Mouse (Mus musculus): ENCODE results near the gene Mier2.

Gene Mier2

GRCm38 (mm10) chr10:79575754-79576153, 20.8 kb upstream of the Mier2 start:
- DNase-seq (ENCODE audit: low spot score in 2 of 2): no peak

GRCm38 (mm10) chr10:79574796-79575195, 19.8 kb upstream of the Mier2 start:
- DNase-seq (ENCODE audit: low spot score in 2 of 2): no peak

DNA sequence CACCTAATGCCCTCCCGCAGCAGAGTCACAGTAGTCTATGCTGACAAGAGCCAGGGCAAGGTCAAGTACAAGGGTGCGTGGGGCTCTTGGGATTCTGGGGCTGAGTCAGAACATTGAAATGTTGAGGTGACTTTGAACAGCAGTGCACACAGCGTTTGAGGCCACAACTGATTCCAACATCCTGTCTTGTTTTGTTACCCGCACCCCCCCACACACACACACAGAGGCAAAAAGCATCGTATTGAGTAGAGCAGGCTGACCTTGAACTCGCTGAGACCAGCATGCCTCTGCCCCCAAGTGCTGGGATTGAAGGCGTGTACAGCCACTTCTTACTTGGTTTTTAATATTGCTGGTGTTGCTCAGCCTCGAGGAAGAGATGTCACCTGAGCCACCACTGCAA, 19.4 kb upstream of the Mier2 start:
- no peak for DNase-seq (ENCODE audit: low spot score in 2 of 2)

DNA sequence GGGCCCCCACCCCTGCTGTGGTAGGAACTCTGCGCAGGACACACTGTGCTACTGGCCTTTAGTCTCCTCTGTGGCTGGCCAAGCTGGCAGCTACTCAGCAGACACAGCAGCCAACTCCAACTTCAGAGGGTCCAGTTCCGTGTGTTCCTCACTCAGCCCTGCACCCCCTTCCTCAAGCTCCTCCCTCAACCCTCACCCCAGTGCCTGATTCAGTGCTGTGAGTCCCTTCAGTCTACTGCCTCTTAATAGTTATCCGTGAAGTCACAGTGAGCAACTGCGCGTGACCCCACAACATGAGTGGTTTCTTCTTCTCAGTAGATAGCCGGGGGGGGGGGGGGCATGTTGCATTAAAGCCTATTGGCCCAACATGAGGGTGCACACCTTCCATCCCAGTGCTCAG, 18.6 kb upstream of the Mier2 start:
- DNase-seq (ENCODE audit: low spot score in 2 of 2): no peak

GRCm38 (mm10) chr10:79571314-79571713, 16.3 kb upstream of the Mier2 start:
- no peak for DNase-seq (ENCODE audit: low spot score in 2 of 2)

GRCm38 (mm10) chr10:79569921-79570320, 14.9 kb upstream of the Mier2 start:
- DNase-seq (ENCODE audit: low spot score in 2 of 2): no peak

DNA sequence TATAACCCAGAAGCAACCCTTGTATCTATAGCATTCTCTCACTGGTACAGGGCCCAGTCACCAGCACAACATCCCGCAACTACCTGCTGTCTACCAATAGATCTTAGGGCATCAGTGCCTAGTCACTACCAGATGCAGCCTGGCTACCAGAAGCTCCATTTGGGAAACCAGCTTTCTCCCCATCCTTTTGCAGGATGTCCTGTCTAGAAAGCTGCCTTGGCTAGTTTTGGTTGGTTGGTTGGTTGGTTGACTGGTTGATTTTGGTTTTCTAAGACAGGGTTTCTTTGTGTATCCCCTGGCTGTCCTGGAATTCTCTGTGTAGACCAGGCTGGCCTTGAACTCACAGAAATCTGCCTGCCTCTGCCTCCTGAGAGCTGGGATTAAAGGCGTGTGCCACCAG, 4.7 kb upstream of the Mier2 start:
- no peak for DNase-seq (ENCODE audit: low spot score in 2 of 2)

DNA sequence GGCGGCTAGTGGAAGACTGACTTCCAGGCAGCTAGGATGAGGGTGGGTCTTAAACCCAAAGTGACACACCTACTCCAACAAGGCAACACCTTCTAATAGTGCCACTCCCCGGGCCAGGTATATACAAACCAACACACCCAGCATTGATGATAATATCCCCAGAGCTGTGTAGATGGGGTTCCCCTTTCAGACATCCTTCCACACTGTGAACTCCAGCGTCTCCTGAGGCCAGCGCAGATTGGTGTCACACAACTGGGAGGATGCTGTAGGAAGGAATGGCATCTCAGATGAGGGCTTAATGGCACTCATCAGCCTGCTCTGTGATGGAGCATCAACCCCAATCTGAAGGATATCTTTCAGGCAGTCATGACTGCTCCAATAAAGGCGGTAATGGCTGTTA, 2.5 kb upstream of the Mier2 start:
- DNase-seq (ENCODE audit: low spot score in 2 of 2): no peak

DNA sequence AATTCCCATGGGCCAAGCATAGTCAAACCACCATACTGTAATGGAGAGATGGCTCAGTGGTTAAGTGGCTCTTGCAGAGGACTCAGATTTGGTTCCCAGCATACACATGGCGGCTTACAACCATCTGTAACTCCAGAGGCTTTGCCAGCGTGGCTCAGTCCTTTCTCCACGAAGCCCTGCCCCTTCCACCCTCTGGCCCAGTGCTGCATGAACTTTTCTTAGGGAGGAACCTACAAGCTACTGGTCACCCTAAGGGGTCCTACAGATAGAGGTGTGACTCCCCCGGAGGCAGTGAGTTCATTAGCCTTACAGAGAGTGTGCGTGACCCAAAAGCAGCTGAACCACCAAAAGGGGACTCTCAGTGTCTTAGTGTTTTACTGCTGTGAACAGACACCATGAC, 2.0 kb upstream of the Mier2 start:
- no peak for DNase-seq (ENCODE audit: low spot score in 2 of 2)

- no peak for DNase-seq (ENCODE audit: low spot score in 2 of 2)
Observed at GRCm38 (mm10) chr10:79555238-79555724, 282 bp upstream of the Mier2 start.

- DNase-seq (ENCODE audit: low spot score in 2 of 2): no peak
Observed at GRCm38 (mm10) chr10:79553691-79554090, 1.3 kb downstream of the Mier2 start.

DNA sequence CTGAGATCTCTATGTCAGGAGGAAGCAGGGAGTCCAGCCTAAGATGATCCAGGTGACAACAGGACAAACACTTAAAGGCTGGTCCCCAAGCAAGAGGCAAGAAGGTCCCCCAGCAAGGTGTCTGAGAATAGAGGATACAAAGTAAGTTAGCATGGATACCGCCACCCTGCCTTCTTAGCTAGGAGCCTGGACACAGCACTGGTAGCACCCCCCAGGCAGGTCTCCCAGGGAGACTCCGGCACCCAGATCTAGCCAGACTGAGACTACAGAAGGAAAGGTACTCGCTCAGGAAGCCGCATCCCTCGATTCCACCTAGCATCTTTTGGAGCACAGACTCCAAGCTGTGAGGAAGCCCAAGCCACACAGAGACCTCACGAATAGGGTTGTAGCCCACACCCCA, 1.8 kb downstream of the Mier2 start:
- no peak for DNase-seq (ENCODE audit: low spot score in 2 of 2)

DNA sequence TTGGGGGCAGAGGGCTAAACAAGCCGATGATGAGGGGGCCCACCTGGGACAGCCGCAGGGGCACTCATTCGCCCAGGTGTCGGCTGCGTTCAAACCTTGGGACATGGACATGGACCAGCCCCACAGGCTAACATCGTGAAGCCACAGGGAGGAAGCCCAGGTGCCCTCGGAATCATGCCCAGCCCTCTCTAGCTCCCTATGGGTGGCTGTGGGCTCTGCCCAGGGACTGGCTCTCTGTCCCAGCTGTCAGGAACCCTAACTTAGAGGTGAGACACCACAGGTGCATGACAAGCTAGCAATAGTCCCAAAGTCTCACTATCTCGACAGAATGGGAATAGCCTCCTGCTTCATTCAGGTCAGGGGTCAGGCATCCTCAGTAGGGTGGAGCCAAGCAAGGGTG, 2.5 kb downstream of the Mier2 start:
- no peak for DNase-seq (ENCODE audit: low spot score in 2 of 2)

GRCm38 (mm10) chr10:79550366-79550765, 4.6 kb downstream of the Mier2 start:
- DNase-seq (ENCODE audit: low spot score in 2 of 2): no peak

DNA sequence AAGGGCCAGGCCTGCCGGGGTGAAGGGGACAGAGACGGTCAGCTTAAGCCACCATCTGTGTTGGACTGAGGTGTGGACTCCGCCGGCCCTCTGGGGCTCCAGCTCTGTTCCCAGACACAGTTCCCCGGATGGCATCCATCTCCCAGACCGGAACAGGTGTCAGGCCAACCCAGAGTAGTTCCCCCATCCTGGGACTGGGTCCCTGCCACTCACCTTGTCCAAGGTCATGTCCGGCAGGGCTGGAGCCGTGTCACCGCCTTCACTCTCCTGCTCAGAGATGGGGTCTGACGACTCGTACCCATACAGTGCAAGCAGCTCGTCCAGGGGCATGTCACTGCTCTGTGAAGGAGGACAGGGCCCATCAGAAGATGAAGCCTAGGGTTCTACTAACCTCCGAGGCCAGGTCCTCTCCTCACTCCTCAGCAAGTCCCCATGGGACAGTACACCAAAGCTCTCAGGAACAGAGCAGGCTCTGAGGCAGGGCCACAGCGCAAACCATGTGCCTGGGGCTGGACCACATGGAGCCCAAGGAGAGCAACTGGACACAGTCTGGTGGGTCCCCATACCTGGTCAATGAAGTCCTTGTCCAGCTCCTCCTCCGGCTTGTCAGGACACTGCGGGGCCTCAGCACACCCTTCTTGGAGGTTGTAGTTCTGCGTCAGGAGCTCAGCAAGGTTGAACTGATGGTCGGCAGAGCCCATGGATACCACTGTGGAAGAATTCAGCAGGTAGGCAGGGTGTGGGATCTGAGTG, 5.9 kb downstream of the Mier2 start:
- no peak for DNase-seq (ENCODE audit: low spot score in 2 of 2)

DNA sequence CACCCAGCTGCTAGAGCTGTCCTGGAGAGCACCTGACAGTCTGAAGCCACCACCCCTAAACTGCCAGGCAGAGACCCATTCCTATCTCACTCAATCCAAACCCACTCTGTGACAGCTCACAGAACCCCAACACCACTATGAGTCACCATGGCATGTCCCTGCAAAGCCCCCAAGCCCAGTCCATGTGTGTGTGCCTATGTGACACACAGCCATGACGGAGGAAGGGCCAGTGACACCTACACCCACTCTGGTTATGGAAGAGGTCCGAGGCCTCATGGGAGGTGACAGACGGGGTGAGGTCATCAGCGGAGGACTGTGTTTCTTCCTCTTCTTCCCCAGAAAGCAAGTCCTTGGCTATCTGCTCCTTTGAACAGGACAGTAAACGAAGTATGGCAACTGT, 6.5 kb downstream of the Mier2 start:
- no peak for DNase-seq (ENCODE audit: low spot score in 2 of 2)

DNA sequence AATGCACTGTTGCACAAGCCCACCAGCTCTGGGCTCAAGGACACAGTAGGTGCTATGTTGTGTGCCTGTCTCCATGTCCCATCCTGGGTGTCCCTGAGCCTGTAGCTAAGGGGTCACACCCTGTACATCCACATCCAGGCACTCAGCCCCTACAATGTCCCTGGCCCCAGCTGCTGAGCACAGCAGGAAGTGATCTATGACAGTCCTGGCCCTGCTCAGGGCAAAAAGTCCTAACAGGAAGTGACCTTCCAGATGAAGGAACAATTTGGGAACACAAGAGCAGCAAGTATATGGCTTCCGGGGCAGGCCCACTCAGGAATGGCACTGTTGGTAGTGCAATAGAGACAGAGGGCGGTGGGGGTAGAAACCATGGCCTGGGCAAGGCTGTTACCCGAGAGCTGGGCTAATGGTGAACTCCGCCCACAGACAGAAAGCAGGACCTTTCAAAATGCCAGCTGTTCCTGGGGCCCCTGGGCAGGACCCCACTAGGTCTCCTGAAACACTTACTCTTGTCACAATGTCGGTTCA, 7.8 kb downstream of the Mier2 start:
- no peak for DNase-seq (ENCODE audit: low spot score in 2 of 2)

GRCm38 (mm10) chr10:79546483-79546882, 8.5 kb downstream of the Mier2 start:
- no peak for DNase-seq (ENCODE audit: low spot score in 2 of 2)

DNA sequence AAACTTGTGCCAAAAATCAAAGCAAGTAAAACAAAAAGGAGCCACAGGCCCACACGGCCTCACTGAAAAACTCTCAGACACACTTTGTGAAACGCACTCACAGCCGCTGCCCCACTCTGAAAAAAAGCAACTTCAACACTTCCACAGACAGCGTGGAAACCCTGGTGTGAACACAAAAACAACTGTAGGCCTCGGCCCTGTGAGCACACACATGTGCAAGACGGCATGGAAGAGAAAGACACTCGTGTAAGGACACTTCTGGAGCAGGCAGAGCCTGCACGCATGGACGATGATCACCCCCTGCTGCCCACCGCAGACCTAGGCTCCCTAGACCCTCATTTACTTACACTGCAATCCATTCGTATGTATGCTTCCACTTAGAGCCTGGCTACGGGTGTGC, 9.1 kb downstream of the Mier2 start:
- DNase-seq (ENCODE audit: low spot score in 2 of 2): no peak

DNA sequence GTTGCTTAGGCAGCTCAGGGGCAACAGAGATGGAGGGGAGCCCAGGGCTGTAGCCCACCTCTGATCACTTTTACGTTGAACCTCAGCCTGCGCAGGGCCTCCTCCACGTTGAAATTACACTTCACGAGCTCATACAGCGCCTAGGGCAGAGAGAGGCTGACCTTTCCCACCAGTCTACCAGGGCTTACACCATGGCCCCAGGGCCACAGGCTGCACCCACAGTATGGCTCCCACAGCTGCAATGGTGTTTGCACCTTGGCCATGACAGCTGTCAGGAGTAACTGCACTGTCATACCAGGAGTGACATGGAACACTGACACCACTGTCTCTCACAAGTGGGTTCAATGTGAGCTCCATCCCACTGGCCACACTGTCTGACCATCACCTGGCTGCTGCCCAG, 10.4 kb downstream of the Mier2 start:
- DNase-seq (ENCODE audit: low spot score in 2 of 2): no peak

DNA sequence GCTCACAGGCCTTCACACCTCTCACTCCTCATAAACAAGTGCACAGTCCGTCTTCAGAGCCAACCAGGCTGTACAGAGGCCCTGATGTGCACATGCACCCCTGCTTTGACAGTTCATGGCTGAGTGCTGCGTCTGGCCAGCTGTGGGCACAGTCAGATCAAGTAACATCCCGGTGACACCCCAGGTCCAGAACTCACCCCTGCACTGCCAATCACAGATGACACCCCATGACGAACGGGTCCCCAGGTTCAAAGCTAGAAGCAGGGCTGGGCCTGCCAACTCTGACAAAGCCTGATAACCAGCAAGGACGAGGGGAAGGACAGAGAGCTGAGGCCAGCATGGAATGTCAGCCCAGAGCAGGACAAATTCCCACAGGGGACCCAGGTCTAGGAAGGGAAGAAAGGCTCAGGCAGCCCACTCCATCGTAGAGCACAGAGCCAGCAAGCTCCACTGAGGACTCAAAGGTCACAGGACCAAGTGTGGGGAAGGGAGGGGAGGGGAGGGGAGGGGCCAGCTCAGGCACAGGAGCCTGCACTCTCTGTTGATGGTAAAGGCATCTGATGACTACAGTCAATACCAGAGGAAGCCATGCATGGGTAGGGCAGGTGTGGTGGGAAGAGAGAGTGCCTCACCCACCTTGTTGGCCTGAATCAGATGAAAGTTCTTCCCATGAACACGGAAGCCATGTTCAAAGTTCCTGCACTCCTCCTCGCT, 11.0 kb downstream of the Mier2 start:
- no peak for DNase-seq (ENCODE audit: low spot score in 2 of 2)

- no peak for DNase-seq (ENCODE audit: low spot score in 2 of 2)
Observed at GRCm38 (mm10) chr10:79542171-79542570, 12.8 kb downstream of the Mier2 start.

GRCm38 (mm10) chr10:79541522-79541921, 13.5 kb downstream of the Mier2 start:
- DNase-seq (ENCODE audit: low spot score in 2 of 2): no peak
